Mouse (Mus musculus): ENCODE results near the gene Sqstm1.

The Sqstm1 gene

DNA sequence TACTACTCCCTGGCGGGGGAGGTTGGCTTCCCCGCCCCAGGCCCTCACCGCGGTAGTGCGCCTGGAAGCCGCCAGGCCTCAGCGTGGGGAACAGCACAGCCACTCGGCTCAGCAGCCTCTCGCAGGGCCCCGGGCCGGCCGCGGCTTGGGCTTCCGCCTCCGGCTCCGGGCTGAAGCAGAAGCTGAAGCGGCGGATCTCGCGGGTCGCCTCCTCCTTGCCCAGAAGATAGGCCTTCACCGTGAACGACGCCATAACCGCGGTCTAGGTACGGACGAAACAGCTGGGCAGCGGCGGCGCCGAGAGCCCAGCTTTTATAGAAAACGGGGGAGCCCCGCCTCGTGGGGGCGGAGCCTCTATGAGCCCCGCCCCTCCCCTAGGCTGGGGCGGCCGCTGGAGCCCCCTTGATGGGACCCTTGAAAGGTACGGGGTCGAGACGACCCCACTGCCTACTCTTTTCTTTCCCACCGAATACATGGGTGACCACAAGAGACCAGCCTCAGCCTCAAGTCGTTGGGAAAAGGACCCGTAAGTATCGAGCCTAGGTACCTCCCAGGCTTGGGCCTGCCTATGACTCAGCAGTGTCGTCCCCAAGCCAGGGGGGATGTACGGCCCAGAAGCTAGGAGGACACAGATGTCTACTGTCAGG, at the start of gene Sqstm1, which contains the start of gene Mgat4b:
Gene Sqstm1, minus strand, starts transcription at position 323 of the 647 bp plus-strand sequence.
Gene Mgat4b, plus strand, starts transcription at position 386 of the 647 bp plus-strand sequence.
- DNase-seq (ENCODE audit: low read depth, low spot score), result peak; percentile 82

DNA sequence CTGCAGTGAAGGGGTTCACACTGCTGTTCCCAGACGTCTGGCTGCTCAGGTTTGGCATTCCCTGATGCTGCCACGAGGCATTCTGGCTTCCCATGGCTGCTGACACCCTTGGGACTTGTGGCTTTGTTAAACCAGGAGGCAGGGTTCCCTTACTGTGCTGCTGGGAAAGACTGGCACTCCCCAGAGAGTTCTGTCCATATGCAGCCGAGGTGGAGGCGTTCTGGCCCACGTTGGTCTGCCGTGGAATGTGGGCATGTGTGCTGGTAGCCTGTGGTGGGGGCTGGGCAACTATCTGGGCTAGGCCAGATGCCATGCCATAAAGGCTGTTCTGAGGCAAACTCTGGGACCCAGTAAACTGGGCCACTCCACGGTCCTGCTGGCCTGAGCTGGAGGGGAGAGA, 47.7 kb upstream of the Sqstm1 start:
- peak; percentile 78 for DNase-seq (ENCODE audit: low read depth, low spot score)

DNA sequence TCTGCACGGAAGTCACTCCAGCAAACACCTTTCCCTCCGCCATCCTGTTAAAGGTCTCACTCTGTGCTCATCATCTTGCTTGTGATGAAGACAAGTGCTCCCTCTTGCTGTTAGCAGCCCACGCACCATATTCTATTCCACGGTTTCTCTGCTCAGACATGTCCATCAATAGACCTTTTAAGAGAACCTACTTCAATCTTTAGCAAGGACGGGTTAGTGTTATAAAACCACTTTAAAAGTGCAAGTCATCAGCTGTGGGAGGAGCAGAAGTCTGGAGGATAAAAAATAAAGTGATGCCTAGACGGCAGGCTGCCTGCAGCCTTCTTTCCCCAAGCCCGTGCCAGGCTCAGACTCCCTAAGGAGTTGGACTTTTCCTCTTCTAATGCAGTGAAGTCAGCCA, 46.0 kb upstream of the Sqstm1 start:
- DNase-seq (ENCODE audit: low read depth, low spot score), result peak; percentile 75

DNA sequence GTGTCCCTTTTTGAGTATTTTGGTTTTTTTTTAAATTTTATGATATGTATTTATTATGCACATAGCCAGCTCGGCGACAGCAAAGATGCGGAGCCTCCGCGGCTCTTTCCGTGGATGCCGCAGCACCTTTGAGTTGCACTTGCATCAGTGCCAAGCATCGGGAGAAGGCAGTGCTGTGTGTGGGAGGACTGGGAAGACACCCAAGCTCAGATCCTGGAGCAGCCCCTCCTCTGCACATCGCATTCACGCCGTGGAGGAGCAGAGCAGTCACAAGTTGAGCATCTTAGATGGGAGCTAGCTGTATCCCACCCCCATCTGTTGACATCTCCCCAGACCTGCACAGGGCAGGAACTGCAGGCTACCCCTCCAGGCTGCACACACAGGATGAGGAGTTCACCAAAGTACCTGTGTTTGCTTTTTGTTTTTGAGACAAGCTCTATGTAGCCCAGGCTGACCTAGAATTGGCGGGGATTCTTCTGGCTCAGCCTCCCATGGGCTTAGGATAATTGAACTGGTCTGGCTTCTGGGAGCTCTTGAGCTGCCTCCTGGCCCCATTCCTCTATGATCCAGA, 43.5 kb upstream of the Sqstm1 start:
- peak; percentile 96 for DNase-seq (ENCODE audit: low read depth, low spot score)

DNA sequence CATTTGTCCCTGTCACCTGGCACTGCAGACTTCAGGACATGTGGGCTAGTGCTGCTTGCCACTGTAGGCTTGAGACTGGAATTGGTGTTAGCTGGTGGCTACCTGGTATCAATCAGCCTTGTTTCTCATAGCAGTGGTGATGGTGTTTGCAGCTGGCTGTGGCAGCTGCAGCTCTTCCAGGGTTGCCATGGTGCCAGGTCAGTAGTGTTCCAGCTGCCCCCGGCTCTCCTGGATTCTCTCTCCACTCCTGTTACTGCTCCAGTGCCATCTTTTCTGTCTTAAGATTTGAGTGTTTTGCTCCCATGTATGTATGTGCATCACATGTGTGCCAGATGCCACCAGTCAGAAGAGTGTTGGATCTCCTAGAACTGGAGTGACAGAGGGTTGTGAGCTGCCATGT, 42.8 kb upstream of the Sqstm1 start:
- peak; percentile 54 for DNase-seq (ENCODE audit: low read depth, low spot score)

DNA sequence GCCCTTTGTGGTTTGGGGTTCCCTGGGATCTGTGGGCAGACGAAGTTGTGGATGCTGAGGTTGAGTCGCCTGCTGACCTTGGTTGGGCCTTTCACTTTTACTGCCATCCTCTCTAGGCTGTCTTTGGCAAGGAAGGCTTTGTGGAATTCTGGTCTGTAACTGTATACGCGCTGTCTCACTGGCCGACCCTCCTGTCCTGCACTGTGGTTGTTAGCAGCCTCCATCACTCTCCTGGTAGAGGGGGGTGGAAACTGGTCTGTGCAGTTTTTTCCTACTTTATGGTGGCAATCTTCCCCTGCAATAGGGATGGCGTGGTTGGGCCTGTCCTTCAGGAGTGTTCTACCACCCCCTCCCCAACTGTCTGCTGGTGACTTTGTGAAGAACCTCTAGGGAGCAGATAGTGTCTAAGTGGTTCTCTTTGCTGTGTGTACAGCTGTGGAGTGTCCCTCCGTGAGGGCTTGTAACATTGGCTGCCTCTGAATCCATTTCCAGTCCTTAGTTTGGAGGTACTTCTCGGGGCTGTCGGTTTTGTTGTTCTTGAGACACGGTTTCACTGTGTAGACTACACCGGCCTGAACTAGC, 42.1 kb upstream of the Sqstm1 start:
- DNase-seq (ENCODE audit: low read depth, low spot score), result no peak

DNA sequence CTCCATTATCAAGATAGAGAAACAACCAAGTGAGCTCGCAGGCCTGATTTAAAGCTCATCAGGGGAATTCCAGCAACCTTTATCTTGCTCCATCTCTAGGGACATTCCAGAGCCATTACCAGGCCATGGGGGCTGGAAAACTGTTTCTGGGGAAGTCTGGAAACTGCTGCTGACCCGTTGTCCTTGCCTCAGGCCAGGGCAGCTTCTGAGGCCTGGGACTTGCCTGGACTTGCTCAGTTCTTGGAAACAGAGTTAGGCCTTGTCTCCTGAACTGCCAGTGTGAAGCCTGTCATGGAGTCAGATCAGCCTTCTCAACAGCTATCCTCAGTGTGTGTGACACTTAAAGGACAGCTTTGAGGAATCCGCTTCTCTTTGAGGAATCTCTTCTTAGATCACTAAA, 41.5 kb upstream of the Sqstm1 start:
- no peak for DNase-seq (ENCODE audit: low read depth, low spot score)

DNA sequence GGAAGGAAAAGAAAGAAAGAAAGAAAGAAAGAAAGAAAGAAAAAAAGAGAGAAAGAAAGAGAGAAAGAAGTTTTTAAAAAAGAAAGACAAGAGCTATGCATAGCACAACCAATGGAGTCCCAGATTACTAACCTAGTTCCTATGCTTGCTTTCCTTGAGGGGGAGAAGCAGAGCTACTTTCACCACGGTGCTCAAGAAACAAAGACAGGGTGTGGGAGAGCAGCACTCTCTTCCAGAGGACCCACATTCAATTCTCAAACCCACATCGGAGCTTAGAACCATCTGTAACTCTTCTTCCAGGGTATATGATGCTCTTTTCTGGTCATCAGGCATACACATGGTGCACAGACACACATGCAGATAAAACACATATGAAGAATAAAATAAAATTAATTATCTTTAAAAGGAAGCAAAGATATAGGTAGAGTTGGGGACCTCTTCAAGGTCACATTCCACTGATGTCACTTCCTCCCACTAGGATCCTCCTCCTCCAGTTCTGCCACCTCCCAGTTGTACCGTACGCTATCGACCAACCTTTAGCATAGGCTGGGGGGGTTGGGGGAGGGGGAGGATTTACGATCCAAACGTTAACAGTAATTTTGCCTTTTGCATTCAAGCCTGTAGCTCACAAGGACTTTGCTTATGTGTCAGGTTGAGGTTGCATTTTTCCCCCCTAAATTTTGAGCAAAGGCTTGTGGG, 38.0 kb upstream of the Sqstm1 start:
- DNase-seq (ENCODE audit: low read depth, low spot score), result no peak

DNA sequence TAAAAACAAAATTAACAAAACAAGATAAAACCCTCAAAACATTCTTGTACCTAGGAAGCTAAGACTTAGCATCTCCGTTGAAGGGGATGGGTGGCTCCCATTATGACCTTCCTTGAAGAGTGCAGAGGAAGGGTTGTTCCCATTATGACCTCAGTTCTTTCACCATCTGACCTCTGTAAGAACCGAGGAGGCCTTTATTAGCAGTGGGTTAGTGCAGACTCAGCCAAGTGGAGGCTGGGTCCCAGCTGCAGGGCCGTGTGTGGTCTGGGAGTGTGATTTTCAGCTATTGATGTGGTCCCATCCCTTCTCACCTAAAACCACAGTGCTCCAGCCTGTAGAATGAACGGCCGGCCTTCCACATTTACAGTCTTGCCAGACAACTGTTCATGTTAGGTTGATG, 34.6 kb upstream of the Sqstm1 start:
- DNase-seq (ENCODE audit: low read depth, low spot score), result no peak

DNA sequence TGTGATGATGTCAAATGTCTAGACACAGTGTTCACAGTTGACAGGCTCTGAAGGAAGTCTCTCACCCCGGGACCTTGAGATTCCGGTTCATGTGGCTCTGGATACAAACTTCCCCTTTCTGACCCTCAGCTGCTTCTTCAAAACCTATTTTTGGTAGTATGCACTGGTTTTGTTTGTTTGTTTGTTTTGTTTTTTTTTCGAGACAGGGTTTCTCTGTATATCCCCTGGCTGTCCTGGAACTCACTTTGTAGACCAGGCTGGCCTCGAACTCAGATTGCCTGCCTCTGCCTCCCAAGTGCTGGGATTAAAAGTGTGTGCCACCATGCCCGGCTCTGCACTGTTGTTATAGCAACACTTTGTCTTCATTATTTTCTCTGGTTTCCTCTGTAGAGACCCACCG, 33.3 kb upstream of the Sqstm1 start:
- no peak for DNase-seq (ENCODE audit: low read depth, low spot score)

DNA sequence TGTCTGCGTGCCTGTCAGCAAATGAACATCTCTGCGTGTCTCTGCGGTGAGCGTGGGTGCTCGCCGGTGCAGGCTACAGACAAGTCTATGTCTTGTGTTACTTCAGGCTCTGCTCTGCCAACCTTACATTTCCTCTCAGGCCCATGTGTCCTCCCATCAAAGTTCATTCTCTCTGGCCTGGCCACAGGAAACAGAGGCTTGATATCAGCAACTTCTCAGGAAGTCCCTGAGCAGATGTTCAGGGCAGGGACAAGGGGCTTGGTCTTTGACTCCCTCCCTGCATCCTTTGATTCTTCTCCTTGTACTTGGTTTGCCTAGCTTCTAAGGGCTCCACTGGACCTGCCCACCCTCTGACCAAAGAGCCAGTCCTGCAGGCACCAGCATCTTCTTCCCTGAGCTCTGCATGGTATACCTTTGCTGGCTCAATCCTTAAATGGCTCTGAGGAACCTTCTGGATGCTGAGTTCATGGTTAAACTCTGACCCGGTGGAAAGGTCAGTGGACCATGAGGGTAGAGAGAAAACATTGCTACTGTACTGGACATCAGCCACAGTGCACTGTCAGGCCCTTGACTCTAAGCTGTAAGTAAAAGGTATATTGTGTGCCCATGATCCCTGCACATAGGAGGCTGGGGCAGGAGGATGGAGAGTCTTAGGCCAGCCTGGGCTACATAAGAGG, 29.7 kb upstream of the Sqstm1 start:
- DNase-seq (ENCODE audit: low read depth, low spot score), result no peak

DNA sequence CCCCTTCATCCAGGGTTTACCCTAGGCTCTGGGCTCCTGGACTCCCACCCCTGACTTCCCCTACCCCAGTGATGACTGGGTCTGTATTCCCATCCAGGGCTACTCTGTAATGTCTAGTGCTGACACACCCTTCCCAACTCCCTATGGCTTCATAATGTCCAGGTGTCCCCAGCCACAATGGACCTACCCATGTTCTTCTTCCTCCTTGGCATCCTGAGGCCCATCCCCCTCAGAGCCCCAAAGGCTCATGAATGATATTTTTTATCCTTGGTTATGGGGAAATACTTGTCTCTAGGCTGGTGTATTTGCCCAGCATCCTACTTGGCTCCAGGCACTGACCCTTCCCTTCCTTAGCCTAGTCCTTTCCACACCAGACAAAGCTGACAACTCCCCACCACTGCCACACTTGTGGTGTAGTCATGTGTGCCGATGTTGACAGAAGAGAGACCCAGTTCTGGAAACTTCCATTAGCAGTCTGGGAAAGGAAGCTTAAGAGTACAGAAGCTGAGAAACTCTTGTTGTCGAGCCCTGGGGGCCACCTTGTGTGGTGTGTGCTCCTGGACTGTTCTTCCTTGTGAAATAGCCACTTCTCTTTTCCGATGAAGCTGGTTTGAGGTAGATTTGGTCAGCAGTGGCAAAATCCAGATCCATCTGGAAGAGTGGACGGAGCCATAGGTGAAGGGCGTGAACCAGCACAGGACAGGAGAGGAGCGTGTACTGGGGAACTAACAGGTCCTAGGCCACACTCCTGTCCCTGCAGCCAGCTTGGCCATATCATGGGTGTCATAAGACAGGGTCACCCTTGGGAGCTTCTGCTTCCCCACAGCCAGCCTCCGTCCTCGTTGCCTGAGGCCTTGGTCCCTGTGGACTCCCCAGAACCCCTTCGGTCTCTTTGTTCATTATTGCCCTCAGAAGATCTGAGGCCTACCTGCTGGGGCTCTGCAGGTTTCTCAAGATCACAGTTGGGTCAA, 28.5 kb upstream of the Sqstm1 start:
- DNase-seq (ENCODE audit: low read depth, low spot score), result no peak

DNA sequence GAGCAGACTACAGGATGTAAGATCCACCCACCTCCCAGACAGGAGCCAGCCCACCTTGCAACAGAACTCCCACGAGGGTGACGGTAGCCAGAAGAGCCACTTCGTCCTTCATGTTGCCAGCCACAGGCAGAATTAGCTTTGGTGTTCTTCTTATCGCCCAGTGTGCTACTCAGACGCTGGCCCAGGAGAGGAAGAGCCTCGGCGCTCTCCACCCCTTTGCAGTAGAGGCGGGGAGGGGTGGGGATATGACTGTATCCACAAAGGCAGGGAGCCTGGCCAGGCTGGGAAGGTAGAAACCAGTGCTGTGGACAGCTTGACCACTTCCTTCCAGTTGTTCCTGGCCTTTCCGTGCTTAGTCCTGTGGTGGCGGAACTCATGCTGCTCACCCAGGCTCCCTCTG, 27.7 kb upstream of the Sqstm1 start, which contains the start of gene Ltc4s:
Gene Ltc4s, minus strand, starts transcription at position 293 of the 400 bp plus-strand sequence.
- no peak for DNase-seq (ENCODE audit: low read depth, low spot score)

DNA sequence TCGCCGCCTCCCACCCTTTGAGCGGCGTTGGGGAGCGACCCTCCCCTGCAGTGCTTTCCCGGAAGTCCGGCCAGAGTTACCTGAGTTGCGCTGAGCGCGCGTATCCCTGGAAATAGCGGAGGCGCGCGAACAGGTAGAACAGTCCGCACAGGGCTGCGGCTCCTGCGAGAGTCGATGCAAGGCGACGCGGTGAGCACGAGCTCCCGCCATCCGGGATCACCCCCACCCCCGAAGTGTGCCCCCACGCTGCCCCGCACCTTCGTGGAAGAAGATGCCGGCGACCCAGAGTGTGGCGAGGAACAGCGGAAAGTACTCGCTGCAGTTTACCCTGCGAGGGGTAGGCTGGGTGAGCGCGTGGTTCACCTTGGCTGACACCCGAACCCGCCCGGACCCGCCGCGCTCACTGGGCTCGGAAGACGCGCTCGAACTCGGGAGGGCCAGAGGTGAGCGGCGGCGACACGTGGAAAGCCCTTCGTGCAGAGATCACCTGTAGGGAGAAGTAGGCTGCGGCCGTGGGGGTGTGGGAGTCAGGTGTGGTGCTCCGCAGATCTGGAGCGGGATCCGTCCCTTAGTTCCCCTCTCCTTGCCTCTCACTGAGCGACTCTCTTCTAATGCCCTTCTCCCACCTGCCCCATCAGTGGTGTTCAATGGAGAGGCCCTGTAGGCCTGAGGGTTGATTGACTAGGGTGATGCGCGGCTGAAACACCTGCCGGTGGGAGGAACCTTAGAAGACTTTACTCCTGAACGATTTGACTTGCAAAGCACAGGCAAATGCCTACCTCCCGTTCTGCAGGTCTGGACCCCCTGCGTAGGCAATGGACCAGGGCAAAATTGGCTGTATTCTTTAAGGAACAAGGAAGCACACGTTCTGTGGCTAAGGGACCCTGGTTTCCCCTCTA, 26.6 kb upstream of the Sqstm1 start:
- no peak for DNase-seq (ENCODE audit: low read depth, low spot score)

DNA sequence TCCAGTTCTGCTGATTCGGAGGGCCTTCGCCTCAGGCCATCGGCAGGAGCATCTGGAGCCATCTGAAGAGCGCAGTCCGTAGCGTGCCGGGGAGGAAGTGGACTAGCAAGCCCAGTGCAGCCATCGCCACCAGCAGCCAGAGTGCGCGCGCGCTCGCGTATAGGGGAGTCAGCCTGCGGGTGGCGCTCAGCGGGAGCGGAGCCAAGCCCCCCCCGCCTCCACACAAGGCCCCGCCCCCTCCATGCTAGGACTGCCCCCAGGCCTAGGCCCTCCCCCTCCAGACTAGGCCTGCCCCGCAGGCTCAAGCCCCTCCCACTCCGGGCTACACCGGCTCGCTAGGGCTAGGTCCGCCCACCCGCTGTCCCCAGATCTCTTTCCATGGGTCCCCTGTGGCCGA, 25.9 kb upstream of the Sqstm1 start:
- peak; percentile 95 for DNase-seq (ENCODE audit: low read depth, low spot score)

DNA sequence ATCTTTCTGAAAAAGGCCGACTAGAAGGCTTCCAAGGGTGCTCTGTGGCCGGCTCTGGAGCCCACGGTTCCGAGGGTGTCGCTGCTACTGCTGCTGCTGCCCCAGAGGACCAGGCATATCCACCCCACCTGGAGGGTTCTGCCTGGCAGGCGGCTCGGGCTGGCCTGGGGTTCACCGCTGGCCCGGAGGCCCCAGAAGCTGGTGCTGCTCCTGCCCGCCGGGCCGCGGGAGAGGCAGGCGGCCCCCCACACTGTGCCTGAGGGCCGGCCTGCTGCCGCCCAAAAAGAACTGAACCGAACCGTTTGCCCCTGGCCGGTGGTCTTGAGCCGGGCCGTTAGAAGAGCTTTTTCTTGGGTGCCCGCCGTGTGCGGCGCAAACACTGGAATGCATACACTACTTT, 24.0 kb upstream of the Sqstm1 start:
- DNase-seq (ENCODE audit: low read depth, low spot score), result no peak

DNA sequence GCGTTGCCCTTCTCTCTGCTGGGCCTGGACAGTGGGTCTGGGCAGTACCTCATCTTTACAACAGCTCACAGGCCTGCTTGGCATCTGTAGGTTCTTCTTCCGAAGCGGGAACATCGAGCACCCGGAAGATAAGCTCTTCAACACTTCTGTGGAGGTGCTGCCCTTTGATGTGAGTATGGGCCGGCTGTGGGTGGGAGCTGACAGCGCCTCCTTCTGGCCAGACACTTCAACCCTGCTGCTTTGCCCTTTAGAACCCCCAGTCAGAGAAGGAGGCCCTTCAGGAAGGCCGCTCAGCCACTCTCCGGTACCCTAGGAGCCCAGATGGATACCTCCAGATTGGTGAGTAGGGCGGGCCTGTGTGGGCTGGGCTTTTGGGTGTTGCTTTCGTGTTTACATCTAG, 23.4 kb upstream of the Sqstm1 start:
- DNase-seq (ENCODE audit: low read depth, low spot score), result no peak

DNA sequence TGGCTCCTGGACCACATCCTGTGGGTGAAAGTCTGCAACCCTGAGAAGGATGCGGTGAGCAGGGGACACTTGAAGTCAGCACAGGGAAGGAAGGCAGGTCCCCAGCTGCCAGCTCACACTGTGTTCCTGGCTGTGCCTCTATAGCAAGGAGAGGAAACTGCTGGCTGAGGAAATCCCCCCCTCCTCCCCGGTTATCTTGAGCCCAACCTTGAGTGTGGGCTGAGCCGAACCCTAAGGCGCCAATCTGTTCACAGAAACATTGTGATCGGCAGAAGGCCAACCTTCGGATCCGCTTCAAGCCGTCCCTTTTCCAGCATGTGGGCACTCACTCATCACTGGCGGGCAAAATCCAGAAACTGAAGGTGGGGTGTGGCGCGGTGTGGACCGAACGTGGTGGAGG, 22.4 kb upstream of the Sqstm1 start:
- peak; percentile 82 for DNase-seq (ENCODE audit: low read depth, low spot score)

DNA sequence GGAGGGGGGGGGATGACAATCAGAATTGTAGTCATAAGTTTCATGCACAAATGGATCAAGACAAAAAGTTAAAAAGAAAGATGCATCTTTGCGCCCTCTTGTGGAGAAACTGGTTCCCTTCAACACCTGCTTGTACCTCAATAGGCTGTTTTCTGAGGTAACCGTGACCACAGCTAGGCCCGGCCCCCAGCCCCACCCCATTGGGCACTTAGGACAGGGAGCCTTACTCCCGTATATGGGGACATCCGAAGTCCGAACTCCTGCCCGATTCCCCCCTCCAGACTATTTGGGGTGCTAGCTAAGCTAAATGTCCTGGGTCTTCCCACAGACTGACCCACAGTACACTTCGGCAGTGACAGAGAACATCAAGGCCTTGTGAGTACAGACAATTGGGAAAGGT, 20.8 kb upstream of the Sqstm1 start:
- peak; percentile 92 for DNase-seq (ENCODE audit: low read depth, low spot score)
